Mouse (Mus musculus): ENCODE results near the gene Macf1.
"Not testable (repeated sequence)": the region's sequence is repeated elsewhere in the genome, so short reads cannot be mapped to it uniquely, and the experiment has no call there.

Macf1 gene

GRCm38 (mm10) chr4:123555251-123555650 is 128.9 kb downstream of the Macf1 start:
- no peak for DNase-seq (ENCODE audit: extremely low read depth, low read depth, low spot score)

- DNase-seq (ENCODE audit: extremely low read depth, low read depth, low spot score) = no peak
These were observed 131.5 kb downstream of the Macf1 start for GRCm38 (mm10) chr4:123552689-123553088.

- no peak for DNase-seq (ENCODE audit: extremely low read depth, low read depth, low spot score)
These were observed 135.8 kb downstream of the Macf1 start for GRCm38 (mm10) chr4:123548317-123548716.

GRCm38 (mm10) chr4:123543691-123544090 is 140.5 kb downstream of the Macf1 start:
- no peak for DNase-seq (ENCODE audit: extremely low read depth, low read depth, low spot score)

- DNase-seq (ENCODE audit: extremely low read depth, low read depth, low spot score) = no peak
These were observed 148.9 kb downstream of the Macf1 start for GRCm38 (mm10) chr4:123535271-123535670.

GRCm38 (mm10) chr4:123532001-123532400 is 152.2 kb downstream of the Macf1 start:
- no peak for DNase-seq (ENCODE audit: extremely low read depth, low read depth, low spot score)

GRCm38 (mm10) chr4:123530976-123531375 is 153.2 kb downstream of the Macf1 start:
- no peak for DNase-seq (ENCODE audit: extremely low read depth, low read depth, low spot score)

- DNase-seq (ENCODE audit: extremely low read depth, low read depth, low spot score) = no peak
These were observed 154.9 kb downstream of the Macf1 start for GRCm38 (mm10) chr4:123529230-123529629.

- no peak for DNase-seq (ENCODE audit: extremely low read depth, low read depth, low spot score)
These were observed 156.6 kb downstream of the Macf1 start for GRCm38 (mm10) chr4:123527607-123528010.

GRCm38 (mm10) chr4:123526779-123527280 is 157.3 kb downstream of the Macf1 start:
- no peak for DNase-seq (ENCODE audit: extremely low read depth, low read depth, low spot score)

- no peak for DNase-seq (ENCODE audit: extremely low read depth, low read depth, low spot score)
These were observed 159.4 kb downstream of the Macf1 start for GRCm38 (mm10) chr4:123524746-123525145.

GRCm38 (mm10) chr4:123520123-123520522 is 164.0 kb downstream of the Macf1 start:
- not testable (repeated sequence) for DNase-seq (ENCODE audit: extremely low read depth, low read depth, low spot score)

GRCm38 (mm10) chr4:123515673-123516072 is 168.5 kb downstream of the Macf1 start:
- DNase-seq (ENCODE audit: extremely low read depth, low read depth, low spot score) = no peak

GRCm38 (mm10) chr4:123510201-123510600 is 174.0 kb downstream of the Macf1 start:
- no peak for DNase-seq (ENCODE audit: extremely low read depth, low read depth, low spot score)

GRCm38 (mm10) chr4:123489086-123489485 is 195.1 kb downstream of the Macf1 start:
- DNase-seq (ENCODE audit: extremely low read depth, low read depth, low spot score) = no peak

- no peak for DNase-seq (ENCODE audit: extremely low read depth, low read depth, low spot score)
These were observed 204.2 kb downstream of the Macf1 start for GRCm38 (mm10) chr4:123479991-123480390.

GRCm38 (mm10) chr4:123478655-123479433 is 205.3 kb downstream of the Macf1 start:
- DNase-seq (ENCODE audit: extremely low read depth, low read depth, low spot score) = no peak

GRCm38 (mm10) chr4:123465799-123466198 is 218.4 kb downstream of the Macf1 start:
- no peak for DNase-seq (ENCODE audit: extremely low read depth, low read depth, low spot score)

GRCm38 (mm10) chr4:123460595-123461272 is 223.4 kb downstream of the Macf1 start:
- no peak for DNase-seq (ENCODE audit: extremely low read depth, low read depth, low spot score)

- no peak for DNase-seq (ENCODE audit: extremely low read depth, low read depth, low spot score)
These were observed 229.1 kb downstream of the Macf1 start for GRCm38 (mm10) chr4:123454871-123455640.

- no peak for DNase-seq (ENCODE audit: extremely low read depth, low read depth, low spot score)
These were observed 230.4 kb downstream of the Macf1 start for GRCm38 (mm10) chr4:123453729-123454128.

Measured in fat pad, adult 2 months (tissue).